Mouse (Mus musculus): ENCODE measurements around the gene Kat6b.

Kat6b gene

DNA sequence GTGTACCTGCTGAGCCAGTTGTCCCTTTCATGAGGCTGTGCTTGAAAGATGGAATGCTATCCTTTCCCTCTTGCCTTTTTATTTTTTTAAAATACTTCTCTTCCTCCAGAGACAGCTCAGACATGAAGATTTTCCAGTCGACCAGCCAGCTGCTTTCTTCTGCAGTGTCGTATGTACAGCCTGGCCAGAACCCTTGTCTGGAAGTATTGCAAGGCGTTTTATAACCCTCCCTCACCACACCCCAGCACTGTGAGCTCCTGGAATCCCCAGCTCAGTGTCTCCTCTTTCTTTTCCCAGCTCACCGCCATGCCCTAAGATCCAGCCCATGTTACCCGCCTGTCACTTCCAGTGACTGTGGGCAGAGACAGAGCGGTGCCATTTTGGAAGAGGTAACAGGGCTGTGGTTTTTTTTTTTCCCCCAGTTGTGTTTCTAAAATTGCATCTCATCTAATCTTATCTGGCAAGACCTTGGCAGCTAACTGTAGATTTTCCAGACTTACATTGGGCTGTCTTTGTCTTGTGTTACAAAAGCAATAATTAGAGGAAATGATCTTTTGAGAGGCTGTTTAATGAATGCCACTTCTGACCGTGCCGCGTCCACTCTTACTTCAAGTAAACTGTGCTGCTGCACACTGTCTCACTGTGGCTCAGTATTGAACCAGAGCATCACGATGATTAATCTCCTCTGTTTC, 77.4 kb downstream of the Kat6b start:
- DNase-seq (ENCODE audit: extremely low read depth, low read depth): no peak

DNA sequence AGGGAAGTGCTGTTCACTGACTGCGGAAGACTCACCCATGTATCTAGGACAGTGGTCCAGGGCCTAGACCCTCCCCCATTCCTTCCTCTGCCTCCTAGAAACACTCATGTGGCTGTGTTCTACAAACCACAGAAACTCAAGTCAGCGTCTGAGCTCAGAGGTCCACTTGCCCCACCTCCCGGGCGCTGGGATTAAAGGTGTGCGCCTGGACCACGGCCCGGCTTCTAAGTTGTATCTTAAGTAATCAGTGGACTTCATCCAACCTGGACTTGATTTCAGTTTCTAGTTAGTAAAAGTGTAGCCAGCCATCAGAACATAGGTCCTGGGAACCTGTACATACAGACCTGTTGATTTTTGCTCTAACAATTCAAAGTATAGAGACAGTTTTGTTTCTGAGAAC, 78.2 kb downstream of the Kat6b start:
- no peak for DNase-seq (ENCODE audit: extremely low read depth, low read depth)

DNA sequence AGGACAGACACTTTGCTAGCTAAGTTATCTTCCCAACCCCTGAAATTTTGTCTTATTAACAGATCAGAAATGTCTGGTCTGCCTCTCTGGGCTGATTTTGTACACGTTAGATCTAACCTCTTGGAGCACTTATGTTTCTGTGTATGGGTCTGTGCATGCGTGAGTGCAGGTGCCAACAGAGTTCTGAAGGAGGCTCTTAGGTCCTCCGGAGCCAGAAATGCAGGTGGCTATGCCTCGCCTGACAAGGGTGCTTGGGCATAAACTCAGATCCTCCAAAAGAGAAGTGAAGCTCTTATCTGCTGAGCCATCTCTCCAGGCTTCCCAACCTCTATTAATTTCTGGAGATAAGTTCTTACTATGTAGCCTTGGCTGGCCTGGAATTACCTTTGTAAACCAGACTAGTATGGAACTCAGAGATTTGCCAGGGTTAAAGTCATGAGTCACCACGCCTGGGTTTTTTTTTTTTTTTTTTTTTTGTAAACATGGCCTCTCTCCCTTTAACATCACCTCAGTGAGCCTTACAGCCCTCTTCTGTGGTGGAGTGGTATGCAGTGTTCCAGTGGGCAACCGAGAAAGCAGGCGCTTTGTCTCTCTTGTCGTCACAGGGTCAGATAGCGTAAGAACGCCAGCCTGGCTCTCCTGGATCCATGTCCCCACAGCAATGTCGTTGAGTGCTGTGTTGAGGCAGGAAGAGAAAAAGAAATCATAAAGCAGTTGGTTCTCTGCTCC, 79.4 kb downstream of the Kat6b start:
- no peak for DNase-seq (ENCODE audit: extremely low read depth, low read depth)

DNA sequence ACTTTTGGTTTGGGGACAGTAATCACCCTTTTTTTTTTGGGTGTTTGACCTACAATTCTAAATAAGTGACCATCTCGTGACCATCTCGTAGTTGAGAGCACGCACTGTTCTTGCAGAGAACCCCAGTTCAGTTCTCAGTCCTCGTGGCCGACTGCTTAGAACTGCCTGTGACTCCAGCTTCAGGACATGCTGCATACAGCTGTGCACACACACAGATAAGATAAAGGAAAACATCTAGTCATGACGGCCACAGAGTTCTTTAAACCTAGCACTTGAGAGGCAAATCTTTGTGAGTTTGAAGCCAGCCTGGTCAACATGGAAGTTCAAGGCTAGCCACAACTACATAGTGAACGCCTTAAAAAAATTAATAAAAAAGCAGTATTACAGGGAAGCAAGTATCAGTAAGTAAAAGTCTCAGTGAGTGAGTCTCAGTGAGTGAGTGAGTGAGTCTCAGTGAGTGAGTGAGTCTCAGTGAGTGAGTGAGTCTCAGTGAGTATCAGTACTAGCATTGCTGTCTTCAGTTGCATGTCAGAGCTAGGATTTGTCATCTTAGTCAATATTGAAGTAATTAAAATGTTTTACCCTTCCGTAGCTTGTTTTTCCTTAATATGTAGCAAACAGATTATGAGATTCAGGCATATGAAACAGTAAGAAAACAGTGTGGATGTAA, 80.3 kb downstream of the Kat6b start:
- DNase-seq (ENCODE audit: extremely low read depth, low read depth): peak; percentile 53

DNA sequence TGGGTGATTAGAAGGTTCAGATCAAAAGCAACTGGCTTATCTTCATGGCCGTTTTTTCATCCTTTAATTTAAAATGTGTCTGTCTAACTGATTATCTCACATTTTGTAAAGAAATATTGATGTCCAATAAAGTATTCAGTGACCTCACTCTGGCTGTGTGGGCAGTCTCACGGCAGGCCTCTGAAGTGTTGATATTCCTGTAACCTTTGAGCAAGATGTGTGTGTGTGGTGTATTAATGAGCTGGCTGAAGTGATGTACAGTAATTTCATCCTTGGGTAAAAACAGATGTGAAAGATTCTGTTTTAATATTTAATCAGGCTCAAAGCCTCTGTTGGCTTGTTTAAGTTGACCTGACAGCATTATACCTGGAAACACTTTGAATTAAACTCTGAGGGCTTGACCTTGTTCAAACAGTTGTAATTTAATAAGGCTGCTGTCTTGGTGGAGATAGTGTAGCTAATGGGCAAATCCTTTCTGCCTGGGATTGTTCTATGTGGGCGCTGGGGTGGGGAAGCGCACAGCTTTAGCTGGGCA, 82.4 kb downstream of the Kat6b start:
- no peak for DNase-seq (ENCODE audit: extremely low read depth, low read depth)

DNA sequence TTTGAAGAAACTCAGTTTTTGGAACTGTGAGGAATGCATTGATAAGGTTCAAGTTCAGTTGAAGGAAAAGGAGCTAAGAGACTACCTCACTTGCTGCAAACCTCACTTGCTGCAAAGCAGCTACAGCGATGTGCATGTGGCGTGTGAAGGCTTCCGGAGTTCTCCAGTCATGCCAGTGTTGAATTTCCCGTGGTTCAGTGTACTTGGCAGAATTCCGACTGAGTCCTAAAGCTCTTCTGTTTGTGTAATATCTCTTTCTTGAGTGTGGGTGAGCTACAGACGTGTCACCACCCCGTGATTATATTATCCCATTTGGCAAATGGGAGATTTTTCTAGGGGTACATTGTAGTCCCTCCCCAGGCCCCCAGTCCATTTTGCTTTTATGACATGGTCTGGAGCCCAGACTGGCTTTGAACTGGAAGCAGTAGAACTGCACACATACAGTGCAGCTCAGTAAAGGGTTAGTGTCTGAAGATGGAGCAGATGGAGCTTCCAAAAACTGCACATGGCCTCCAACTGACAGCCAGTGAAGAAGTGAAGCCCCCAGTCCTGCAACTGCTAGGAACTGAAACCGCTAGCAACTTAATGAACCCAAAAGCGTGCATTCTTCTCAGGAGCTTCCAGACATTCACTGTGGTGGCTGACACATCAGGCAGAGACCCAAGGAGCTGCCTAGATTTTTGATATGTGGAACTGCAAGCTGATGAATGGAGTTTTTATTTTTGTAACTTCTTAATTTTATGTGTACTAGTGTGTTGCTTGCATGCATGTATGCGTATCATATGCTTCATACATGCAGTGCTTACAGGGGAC, 84.5 kb downstream of the Kat6b start:
- DNase-seq (ENCODE audit: extremely low read depth, low read depth): no peak

DNA sequence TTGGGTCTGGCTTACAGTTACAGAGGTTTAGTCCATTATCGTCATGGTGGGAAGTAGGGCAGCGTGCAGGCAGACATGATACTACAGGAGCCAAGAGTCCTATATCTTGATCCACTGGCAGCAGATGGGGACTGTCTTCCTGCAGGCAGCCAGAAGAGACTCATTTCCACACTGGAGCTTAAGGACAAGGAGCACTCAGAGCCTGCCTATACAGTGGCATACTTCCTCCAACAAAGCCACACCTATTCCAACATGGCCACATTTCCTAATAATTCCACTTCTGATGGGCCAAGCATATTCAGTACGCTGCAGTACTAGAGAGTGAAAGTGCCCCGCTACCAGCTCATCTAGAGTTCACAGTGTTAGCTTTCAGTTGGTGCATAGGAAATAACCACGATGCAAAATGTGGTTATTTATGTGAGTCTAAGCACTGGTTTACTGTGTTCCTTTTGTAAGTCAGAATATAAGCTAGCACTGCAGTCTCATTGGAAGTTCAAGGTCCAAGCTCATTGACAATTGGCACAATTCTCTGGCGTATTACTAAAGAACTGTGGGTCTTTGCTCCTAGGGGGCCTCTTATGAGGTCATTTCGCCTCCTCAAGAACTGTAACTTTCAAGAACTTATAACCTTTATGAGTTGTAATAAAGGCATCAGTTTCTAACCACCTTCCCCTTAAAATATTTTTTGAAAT, 86.2 kb downstream of the Kat6b start:
- no peak for DNase-seq (ENCODE audit: extremely low read depth, low read depth)

DNA sequence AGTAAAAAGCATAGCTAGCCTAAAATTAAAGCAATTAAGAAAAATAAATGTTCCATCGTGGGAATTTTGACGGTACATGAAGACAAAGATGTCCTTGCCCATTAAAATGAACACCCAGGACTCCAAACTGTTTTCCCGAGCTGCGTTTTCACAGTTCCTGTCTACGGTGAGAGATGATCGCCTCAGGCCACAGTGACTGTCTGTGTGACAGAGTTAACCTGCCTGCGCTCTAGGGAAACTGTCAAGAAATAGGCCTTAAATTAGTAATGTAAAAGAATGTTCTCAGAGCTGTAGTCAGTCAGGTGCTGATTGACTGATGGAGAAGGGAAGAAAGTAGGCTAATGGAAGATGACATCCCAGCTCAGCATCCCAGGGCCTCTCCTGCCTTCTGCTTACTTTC, 87.6 kb downstream of the Kat6b start:
- no peak for DNase-seq (ENCODE audit: extremely low read depth, low read depth)

DNA sequence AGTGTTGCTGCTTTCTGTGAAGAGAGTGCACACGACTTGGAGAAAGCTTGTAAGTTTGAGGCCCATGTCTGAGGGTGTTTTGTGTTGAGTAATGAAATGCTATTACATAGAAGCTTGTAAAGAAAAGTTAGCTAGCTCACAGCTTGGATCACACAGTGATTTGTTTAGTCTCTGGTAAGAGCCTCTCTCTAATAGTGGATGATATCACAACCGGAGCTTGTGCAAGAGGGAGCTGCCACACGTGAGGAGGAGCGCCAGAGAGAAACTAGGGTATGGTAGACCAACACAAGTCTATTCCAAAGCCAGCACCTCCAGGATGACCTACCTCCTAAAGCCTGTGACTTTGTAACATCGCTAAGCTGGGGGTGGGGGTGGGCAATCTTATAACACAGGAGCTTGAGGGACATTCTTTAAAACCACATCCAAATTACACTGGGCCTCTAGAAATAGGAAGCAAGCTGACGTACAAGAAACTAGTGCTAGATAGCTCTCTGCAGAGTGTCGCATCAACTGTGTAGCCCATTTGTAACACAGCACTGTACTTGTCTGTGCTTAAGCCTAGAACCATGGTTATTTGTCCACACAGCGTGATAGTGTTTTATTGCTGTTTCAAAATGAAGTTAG, 93.6 kb downstream of the Kat6b start:
- DNase-seq (ENCODE audit: extremely low read depth, low read depth): no peak

DNA sequence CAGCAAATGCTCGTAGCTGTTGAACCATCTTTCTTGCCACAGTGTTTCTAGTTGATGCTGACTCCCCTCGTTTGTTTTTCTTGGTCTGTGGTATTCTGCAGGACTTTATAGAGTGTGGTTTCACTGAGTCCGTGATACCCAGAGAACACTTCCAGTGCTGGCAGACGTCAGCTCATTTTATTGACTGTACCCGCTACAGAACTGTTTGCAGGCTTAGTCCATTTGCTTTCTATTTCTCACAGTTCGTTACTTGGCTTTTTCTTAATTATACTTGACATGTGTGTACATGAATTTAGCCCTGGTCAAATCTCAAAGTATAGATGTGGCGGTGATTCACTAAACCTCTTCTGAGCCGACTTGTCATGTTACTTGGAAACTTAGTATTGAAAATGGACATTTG, 95.6 kb downstream of the Kat6b start:
- no peak for DNase-seq (ENCODE audit: extremely low read depth, low read depth)

DNA sequence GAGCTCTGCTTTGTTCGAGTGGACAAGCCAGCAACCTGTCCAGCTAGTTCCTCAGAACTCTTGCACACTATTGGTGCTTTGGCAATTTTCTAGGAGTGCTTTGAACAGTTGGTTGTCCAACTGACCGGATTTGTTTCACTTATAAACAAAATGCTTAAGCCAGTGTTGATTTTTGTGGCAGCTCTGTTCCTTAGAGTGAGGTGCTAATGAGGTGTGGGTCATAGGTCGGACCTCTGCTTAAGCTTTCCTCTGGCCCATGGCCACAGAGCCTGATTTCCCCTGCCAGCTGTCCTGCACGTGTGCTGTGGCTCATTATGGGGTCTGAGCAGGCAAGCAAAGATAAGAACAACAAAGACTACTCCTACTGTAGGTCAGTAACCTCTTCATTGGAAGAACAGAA, 100.0 kb downstream of the Kat6b start:
- no peak for DNase-seq (ENCODE audit: extremely low read depth, low read depth)

DNA sequence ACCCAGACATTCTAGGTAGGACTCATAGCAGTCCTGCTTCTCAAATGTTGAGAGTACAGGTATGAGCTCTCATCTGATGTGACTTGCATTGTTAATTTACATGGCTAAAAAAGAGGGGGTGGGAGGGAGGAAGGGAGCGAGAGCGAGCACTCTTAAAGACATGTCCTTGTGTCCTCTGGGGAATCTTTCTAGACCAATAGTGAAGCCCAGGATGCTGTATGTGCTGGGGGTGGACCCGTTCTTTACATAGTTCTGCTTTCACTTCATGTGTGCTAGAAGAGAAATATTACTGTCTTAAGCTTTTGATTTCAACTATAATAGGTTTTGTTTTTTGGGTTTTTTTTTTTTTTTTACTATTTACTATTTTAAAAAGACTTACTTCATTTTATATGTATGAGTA, 101.1 kb downstream of the Kat6b start:
- no peak for DNase-seq (ENCODE audit: extremely low read depth, low read depth)

DNA sequence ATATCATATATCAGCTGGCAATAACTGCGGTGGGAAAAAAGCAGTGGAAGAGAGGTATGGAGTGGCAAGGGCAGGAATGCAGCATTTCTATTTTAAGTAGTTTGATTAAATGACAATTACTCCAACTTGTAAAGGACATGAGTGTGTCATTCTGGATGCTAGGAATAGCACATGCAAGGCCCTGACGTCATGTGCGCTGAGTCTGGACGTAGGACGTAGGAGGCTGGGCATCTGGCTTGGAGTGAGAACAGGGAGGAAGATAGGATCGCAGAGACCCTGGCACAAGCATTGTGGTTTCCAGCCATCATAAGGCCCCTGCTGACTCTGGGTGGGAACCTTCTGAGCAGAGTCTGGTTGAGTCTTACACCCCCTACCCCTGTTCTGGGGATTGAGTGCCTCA, 101.8 kb downstream of the Kat6b start:
- no peak for DNase-seq (ENCODE audit: extremely low read depth, low read depth)

DNA sequence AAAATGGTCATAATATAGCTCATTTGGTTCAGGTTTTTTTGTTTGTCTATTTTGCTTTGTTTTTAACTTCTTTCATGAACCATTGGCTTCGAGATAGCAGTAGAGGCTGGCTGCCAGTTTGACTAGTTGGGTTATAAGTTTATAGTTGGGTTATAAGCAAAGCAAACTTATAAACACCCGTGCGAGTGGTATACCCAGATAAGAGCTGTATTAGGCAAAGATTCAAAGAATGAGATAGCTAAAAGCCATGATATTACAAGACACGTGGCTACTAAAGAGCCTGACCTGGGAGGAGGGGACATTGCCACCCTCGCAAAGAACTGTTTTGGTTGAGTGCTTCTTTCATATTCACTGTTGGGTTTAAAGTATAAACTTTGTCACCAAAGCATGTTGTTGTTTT, 102.6 kb downstream of the Kat6b start:
- no peak for DNase-seq (ENCODE audit: extremely low read depth, low read depth)

DNA sequence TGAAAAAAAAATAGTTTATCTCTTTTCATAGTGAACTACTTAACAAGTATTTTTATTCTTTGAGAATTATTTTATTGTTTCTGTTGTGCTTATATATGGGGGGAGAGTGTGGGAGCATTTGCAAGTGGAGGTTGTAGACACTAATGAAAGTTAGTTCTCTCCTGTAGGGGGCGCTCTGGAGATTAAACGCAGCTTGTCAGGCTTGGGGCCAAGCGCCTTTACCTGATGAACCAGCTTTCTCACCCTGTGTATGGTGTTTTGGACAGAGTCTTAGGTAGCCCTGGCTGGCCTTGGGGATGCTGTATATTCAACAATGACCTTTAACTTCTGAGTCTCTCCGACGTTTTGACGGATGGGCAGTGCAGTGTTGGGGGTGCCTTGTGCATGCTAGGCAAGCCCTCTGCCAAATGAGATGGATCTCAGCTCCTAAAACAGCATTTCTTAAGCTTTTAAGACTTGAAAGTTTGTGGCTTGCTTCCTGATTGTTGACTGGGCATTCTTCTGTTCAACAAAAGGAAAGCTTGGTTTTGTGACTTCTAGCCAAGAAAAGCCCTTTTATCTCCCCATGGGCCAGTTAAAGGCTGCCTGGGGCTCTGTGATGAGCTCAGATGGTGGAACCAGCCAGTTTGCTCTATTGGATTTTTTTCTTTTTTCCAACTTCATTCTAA, 103.4 kb downstream of the Kat6b start:
- DNase-seq (ENCODE audit: extremely low read depth, low read depth): no peak

DNA sequence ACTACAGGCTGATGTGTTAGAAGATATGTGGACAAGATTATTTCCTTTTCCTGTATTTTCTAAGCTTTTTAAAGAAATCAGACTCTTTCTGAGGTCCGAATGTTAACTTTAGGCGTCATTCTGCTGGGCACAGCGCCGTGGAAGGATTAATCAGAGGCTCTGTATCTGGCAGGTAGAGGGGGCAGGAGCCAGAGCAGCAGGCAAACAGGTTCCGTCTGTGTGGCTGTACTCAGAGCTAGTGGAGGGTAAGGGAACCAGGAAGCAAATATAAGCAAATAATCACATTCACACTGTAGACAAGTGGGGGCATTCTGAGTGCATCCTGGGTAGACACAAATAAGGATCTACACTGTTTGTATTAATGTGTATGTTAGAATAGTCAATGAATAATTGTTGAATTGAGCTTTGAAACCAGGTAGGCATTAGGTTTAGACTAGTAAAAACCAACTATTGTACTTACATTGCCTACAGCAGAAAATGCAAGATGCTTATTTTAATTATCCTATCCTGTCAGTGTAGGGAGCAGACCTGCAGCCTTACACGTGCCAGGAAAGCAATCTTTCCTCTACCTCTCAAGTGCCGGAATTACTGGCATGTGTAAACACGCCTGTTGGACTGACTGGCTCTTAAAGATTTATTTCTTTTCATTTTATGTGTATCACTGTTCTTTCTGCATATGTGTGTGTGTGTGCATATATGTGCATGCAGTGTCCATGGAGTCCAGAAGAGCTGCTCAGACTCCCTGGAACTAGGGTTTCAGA, 104.4 kb downstream of the Kat6b start:
- DNase-seq (ENCODE audit: extremely low read depth, low read depth): no peak

DNA sequence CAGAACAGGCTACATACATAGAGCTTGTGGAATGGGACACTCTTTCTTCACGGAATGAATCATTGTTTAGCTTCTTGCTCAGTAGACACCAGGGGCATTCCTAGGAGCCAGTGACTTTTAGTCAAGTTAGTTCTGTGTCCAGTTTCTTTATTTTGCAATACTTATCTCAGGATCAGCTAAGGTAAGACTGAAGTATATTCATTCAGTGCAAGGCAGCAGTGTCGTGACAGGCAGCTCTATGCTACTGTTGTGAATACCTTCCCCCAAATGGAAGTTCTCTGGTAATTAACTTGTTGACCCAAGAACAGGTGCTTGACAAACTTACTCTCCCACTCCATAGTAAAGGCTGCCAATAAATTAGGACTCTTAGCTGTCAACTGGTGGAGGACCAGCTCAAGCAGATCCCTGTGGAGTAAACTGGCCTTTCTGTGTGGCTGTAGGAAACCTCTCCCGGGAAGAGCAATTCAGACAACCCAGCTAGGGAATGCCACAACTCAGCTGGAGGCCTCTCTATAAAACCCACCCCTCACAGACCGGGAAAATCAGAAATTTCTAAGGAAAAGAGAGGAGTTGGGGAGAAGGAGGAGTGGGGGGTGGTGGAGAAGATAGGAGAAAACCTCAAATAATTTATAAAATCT, 105.4 kb downstream of the Kat6b start:
- DNase-seq (ENCODE audit: extremely low read depth, low read depth): no peak

DNA sequence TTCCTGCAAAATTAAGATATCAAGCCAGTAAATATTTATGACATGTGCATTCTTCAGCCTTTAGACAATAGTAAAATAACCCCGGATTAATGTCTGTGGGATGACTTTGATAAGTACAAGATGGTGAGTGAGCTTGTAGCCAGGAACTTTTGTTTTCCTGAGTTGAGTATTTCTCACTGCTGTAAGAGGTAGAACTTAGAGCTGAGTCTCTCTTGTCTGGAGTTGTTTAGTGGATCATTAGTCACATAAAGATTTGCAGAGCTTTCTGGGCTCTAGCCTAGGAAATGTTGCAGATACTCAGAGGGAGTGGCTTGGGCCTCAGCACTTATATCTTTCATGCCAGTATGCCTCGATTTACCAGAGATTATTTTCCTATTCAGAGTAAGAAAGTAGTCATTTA, 106.7 kb downstream of the Kat6b start:
- DNase-seq (ENCODE audit: extremely low read depth, low read depth): no peak

DNA sequence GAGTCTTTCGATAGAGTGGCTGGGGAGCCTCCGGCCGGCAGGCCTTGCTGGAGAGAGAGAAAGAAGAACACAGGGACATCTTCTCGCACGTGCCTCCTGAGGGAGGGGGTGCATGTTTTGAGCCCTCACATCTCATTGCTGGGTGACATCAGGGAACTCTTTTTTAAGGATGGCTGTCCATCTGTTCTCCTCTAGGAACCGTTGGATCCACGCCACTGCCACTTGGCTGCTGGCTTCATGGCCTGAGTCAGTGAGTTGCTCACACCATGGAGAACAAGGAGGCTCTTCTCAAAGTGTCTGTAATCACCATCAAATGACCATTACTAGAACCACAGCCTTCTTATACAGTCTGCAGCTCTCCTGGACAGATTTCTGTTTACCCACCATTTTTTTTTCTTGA, 108.4 kb downstream of the Kat6b start:
- no peak for DNase-seq (ENCODE audit: extremely low read depth, low read depth)
